Mouse (Mus musculus) limb, embryonic 13.5 days (tissue): ENCODE measurements around the gene Smc2. TPM values are rescaled to one million over a fixed set of nuclear protein-coding genes. Genes with fewer than 3 reads are reported as not detected.

Experiments used
- ATAC-seq: fragments of 200-750 bp; cut with Nextera tagmentation; 2 replicates; pipeline ENCODE4 v1.8.0; 2017; ENCODE audit warnings: low read depth, moderate number of reproducible peaks, moderate TSS enrichment; ENCODE audit not compliant: low FRiP score
- H3K27ac ChIP-seq: fragments of 300-500 bp; sonication (generic); 2 replicates; pipeline ENCODE4 v1.5.1; 2015; ENCODE audit warnings: inconsistent platforms, mild to moderate bottlenecking, moderate library complexity
- H3K27me3 ChIP-seq: fragments of 300-500 bp; sonication (generic); 2 replicates; pipeline ENCODE4 v1.6.1; 2015; ENCODE audit warnings: mild to moderate bottlenecking, inconsistent platforms
- H3K36me3 ChIP-seq: fragments of 300-500 bp; sonication (generic); 2 replicates; pipeline ENCODE4 v1.6.1; 2015; ENCODE audit warnings: inconsistent platforms, mild to moderate bottlenecking, moderate library complexity
- H3K4me1 ChIP-seq: fragments of 300-500 bp; sonication (generic); 2 replicates; pipeline ENCODE4 v1.6.1; 2015; ENCODE audit warnings: inconsistent platforms
- H3K4me2 ChIP-seq: fragments of 300-500 bp; sonication (generic); replicated peaks from 2 replicates; pipeline ENCODE4 v1.6.1; 2015; ENCODE audit warnings: inconsistent platforms, mild to moderate bottlenecking, moderate library complexity
- H3K4me3 ChIP-seq: fragments of 300-500 bp; sonication (generic); 2 replicates; pipeline ENCODE4 v1.5.1; 2015; ENCODE audit warnings: moderate library complexity, mild to moderate bottlenecking, inconsistent platforms
- H3K9ac ChIP-seq: fragments of 300-500 bp; sonication (generic); 2 replicates; pipeline ENCODE4 v1.6.1; 2015; ENCODE audit warnings: mild to moderate bottlenecking, inconsistent platforms
- H3K9me3 ChIP-seq: fragments of 300-500 bp; sonication (generic); 2 replicates; pipeline ENCODE4 v1.6.1; 2016; ENCODE audit warnings: inconsistent platforms
- WGBS: fragments of 180-500 bp; shearing (Covaris S2); methylation state at CpG from one replicate; pipeline ENCODE4 v1.1.7; 2015; 5-methylcytosine and 5-hydroxymethylcytosine counted together
- polyA plus RNA-seq: library from polyadenylated mRNA; unstranded; fragments of >200 nt; fragmentation: Nextera tagmentation; extraction: Ambion mirVana; gene quantifications from 2 replicates; pipeline ENCODE4 v1.2.1, GENCODE M21; 2015

Gene Smc2
- polyA plus RNA-seq, 1 experiment from 2014 or later, result 233 TPM

DNA sequence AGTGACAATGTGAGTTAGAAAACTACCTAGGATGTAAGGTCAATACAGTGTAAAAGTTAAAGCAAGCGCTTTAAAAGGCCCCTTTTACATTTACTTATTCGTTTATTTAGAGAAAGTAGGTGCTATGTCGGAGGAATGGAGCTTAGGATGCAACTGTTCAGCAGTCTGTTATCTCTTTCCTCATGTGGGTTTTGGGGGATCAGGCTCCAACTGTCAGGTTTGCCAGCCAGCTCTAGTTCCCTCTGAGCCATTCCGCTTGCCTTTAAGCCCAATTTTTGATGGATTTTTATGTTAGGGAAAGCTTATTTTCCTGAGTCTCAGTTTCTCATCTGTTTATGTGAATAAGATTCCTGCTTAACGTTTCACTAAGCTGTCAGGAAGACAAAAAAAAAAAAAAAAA, 80.3 kb downstream of the Smc2 start:
- 84% methylated on average over 5 of the region's 5 CpGs for WGBS

DNA sequence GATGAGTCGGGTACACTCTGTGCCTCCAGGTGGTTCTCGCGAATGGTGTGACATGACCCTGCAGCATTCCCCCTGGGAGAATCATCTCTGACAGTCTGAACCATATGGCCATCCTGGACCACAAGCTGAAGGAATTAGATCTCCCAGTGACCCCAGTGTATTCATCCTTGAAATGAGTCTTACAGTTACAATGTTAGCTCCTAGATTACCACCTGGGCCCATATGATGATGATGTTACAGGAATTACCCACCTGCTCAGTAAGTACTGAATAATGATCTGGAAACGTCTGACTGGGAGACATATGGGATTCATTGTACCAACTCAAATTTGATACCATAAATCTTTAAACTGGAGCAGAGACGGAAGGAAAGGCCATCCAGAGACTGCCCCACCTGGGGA, 87.4 kb downstream of the Smc2 start:
- no peak for ATAC-seq
- H3K36me3 ChIP-seq, result no peaks in the 10 kb centered on the region
- H3K27me3 ChIP-seq, result no peaks in the 10 kb centered on the region
- no peaks in the 10 kb centered on the region for H3K4me1 ChIP-seq
- H3K9me3 ChIP-seq, result no peaks in the 10 kb centered on the region
- WGBS, result 56% methylated on average over 5 of the region's 5 CpGs
- H3K4me2 ChIP-seq, result no peak overlapping the region
- no peak overlapping the region for H3K9ac ChIP-seq
- no peak overlapping the region for H3K27ac ChIP-seq
- no peak overlapping the region for H3K4me3 ChIP-seq

More for the DNA sequence above, 80.3 kb downstream of the Smc2 start:
- H3K9me3 ChIP-seq, result no peaks in the 10 kb centered on the region
- no peak overlapping the region for H3K27ac ChIP-seq
- no peak overlapping the region for H3K9ac ChIP-seq
- H3K36me3 ChIP-seq, result no peaks in the 10 kb centered on the region
- no peaks in the 10 kb centered on the region for H3K27me3 ChIP-seq
- H3K4me3 ChIP-seq, result no peak overlapping the region
- no peak overlapping the region for H3K4me2 ChIP-seq
- no peaks in the 10 kb centered on the region for H3K4me1 ChIP-seq
- ATAC-seq, result no peak

DNA sequence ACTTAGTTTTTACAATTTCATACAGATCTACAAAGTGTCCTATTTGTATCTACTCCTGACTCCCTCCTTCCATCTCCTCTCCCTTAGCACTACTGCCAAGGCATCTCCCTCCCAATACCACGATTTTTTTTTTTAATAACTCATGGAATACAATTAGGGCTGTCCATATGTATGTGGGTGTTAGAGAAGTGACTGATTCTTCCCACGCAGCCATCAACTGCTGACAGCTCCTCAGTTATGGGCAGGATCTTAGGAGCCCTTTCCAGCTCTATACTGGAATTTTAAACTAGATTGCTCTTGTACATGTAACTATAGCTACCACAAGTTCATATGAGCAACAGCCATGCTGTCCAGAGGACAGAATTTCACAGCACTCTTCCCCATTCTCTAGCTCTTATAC, 91.6 kb downstream of the Smc2 start:
- Histone ChIP-seq H3K4me1 (no peaks in the 10 kb centered on the region), H3K9ac (no peak overlapping the region), H3K27ac (no peak overlapping the region), H3K36me3 (no peaks in the 10 kb centered on the region), H3K4me3 (no peak overlapping the region), H3K4me2 (no peak overlapping the region), H3K27me3 (no peaks in the 10 kb centered on the region), H3K9me3 (no peaks in the 10 kb centered on the region)
- no peak for ATAC-seq
- WGBS, result 62% methylated on average over 2 of the region's 2 CpGs

Other genes with a start within 250 kb of the Smc2 start
- 1.2 and 2.7 TPM in 2 replicates for gene Vma21-ps, start 58.0 kb downstream of the Smc2 start, polyA plus RNA-seq
- not detected in 2 replicates for gene Toporsl, start 157.0 kb downstream of the Smc2 start, polyA plus RNA-seq